Mouse (Mus musculus) stomach, embryonic 14.5 days (tissue): ENCODE data around the gene Bbs5. TPM values are rescaled to one million over a fixed set of nuclear protein-coding genes. Genes with fewer than 3 reads are reported as not detected.
"Not testable (repeated sequence)": the region's sequence is repeated elsewhere in the genome, so short reads cannot be mapped to it uniquely, and the experiment has no call there.

Source experiments
- ATAC-seq: fragments of 200-750 bp; cut with Nextera tagmentation; 2 replicates; pipeline ENCODE4 v1.8.0; 2017; ENCODE audit warnings: low read depth, moderate TSS enrichment; ENCODE audit not compliant: insufficient number of reproducible peaks, insufficient read depth, low FRiP score
- H3K27ac ChIP-seq: fragments of 300-500 bp; sonication (generic); 2 replicates; pipeline ENCODE4 v1.5.1; 2014; ENCODE audit warnings: mild to moderate bottlenecking, low read length, moderate library complexity, mixed read lengths
- H3K27me3 ChIP-seq: fragments of 300-500 bp; sonication (generic); 2 replicates; pipeline ENCODE4 v1.6.1; 2014; ENCODE audit warnings: low read length, control low read depth, mixed read lengths; ENCODE audit not compliant: control insufficient read depth, insufficient read depth
- H3K36me3 ChIP-seq: fragments of 300-500 bp; sonication (generic); 2 replicates; pipeline ENCODE4 v1.6.1; 2014; ENCODE audit warnings: mild to moderate bottlenecking, control low read depth, low read length, moderate library complexity, mixed read lengths; ENCODE audit not compliant: control insufficient read depth, insufficient read depth
- H3K4me1 ChIP-seq: fragments of 300-500 bp; sonication (generic); 2 replicates; pipeline ENCODE4 v1.6.1; 2014; ENCODE audit warnings: low read length, control low read depth, mixed read lengths; ENCODE audit not compliant: control insufficient read depth, insufficient read depth
- H3K4me2 ChIP-seq: fragments of 300-500 bp; sonication (generic); replicated peaks from 2 replicates; pipeline ENCODE4 v1.6.1; 2014; ENCODE audit warnings: low read depth, low read length, control low read depth
- H3K4me3 ChIP-seq: fragments of 300-500 bp; sonication (generic); 2 replicates; pipeline ENCODE4 v1.5.1; 2014; ENCODE audit warnings: low read depth, low read length, control low read depth
- H3K9ac ChIP-seq: fragments of 300-500 bp; sonication (generic); replicated peaks from 2 replicates; pipeline ENCODE4 v1.6.1; 2014; ENCODE audit warnings: low read depth, mild to moderate bottlenecking, control low read depth, low read length, moderate library complexity, mixed read lengths
- H3K9me3 ChIP-seq: fragments of 300-500 bp; sonication (generic); 2 replicates; pipeline ENCODE4 v1.6.1; 2016; ENCODE audit warnings: low read depth, low read length, control low read depth; ENCODE audit not compliant: control insufficient read depth
- WGBS: fragments of 180-500 bp; shearing (Covaris S2); extraction: QIAGEN DNeasy Blood & Tissue Kit; methylation state at CpG from one replicate; pipeline ENCODE4 v1.1.7; 2014; 5-methylcytosine and 5-hydroxymethylcytosine counted together
- polyA plus RNA-seq: library from polyadenylated mRNA; unstranded; fragments of >200 nt; fragmentation: Nextera tagmentation; extraction: Ambion mirVana; gene quantifications from 2 replicates; pipeline ENCODE4 v1.2.1, GENCODE M21; 2014

The Bbs5 gene
- polyA plus RNA-seq, 1 experiment from 2014 or later = 16.3 TPM

DNA sequence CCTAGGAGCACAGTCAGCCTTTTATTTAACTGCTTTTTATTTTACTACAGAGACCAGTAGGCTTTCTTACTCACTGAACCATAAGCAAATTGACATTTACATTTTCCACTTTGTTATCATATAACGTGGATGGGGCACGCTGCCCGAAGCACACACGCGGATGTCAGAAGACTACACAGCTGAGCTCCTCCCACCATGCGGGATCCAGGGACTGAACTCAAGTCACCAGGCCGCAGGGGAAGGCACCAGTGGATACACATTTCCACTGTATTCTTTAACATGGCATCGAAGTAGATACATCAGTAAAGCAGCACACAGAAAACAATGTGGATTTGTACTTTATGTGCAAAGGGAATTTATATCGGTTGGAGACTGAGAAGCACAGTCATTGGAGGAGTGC lies 28.3 kb downstream of the Bbs5 start:
- Histone ChIP-seq H3K27ac (no peak overlapping the region), H3K4me3 (no peak overlapping the region), H3K27me3 (no peaks in the 10 kb centered on the region), H3K36me3 (no peaks in the 10 kb centered on the region), H3K4me1 (no peaks in the 10 kb centered on the region), H3K4me2 (no peak overlapping the region), H3K9ac (no peak overlapping the region), H3K9me3 (no peaks in the 10 kb centered on the region)
- ATAC-seq = no peak
- WGBS = 89% methylated on average over 9 of the region's 9 CpGs

DNA sequence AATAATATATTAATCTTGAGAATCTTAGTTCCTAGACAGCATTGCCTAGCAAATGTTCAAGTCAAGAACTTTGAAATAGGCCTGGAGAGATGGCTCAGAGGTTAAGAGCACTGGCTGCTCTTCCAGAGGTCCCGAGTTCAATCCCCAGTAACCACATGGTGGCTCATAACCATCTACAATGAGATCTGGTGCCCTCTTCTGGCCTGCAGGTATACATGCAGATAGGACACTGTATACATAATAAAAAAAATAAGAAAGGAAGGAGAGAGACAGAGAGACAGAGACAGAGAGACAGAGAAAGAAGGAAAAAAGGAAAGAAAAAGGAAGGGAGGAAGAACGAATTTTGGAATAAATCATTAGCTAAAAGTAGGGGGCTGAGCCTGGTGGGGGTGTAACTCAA lies 29.7 kb downstream of the Bbs5 start:
- ATAC-seq = no peak
- Histone ChIP-seq H3K27ac (no peak overlapping the region), H3K9me3 (no peaks in the 10 kb centered on the region), H3K4me3 (no peak overlapping the region), H3K4me2 (no peak overlapping the region), H3K36me3 (no peaks in the 10 kb centered on the region), H3K9ac (no peak overlapping the region), H3K27me3 (no peaks in the 10 kb centered on the region), H3K4me1 (no peaks in the 10 kb centered on the region)
- WGBS = 51% methylated on average over 2 of the region's 2 CpGs

DNA sequence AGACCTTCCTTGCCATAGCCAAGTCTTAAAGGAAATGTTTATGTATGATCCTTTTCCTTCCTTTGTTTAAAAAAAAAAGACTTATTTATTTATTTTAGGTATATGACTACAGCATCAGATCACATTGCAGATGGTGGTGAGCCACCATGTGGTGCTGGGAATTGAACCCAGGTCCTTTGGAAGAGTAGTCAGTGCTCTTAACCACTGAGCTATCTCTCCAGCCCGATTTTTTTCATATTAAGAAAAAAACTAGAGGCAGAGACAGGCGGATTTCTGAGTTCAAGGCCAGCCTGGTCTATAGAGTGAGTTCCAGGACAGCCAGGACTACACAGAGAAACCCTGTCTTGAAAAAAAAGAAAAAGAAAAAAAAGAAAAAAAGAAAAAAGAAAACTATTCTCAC lies 30.2 kb downstream of the Bbs5 start:
- not testable (repeated sequence) for ATAC-seq, H3K36me3 ChIP-seq, H3K4me3 ChIP-seq, H3K4me1 ChIP-seq, H3K27ac ChIP-seq, H3K9ac ChIP-seq, H3K4me2 ChIP-seq, H3K27me3 ChIP-seq, H3K9me3 ChIP-seq
- WGBS = 73% methylated on average over 2 of the region's 2 CpGs

DNA sequence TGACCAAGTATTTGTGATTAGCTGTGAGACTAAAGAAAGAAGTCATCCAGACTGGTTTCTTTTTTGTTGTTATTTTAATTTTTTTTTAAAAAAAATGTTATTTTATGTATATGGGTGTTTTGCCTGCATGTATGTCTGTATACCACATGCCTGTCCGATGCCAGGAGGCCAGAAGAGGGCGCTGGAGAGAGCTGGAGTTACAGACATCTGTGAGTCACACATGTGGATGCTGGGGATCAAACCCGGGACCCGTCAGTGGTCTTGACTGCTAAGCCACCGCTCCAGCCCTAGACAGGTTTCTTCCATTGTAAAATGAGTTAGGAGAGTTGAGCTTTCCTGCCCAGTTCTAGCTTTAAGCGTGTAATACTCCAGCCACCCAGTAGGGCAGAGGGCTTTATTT lies 33.0 kb downstream of the Bbs5 start:
- Histone ChIP-seq H3K4me2 (no peak overlapping the region), H3K9ac (no peak overlapping the region), H3K9me3 (no peaks in the 10 kb centered on the region), H3K4me1 (no peaks in the 10 kb centered on the region), H3K4me3 (no peak overlapping the region), H3K36me3 (no peaks in the 10 kb centered on the region), H3K27me3 (no peaks in the 10 kb centered on the region), H3K27ac (no peak overlapping the region)
- WGBS = 62% methylated on average over 6 of the region's 6 CpGs
- no peak for ATAC-seq

DNA sequence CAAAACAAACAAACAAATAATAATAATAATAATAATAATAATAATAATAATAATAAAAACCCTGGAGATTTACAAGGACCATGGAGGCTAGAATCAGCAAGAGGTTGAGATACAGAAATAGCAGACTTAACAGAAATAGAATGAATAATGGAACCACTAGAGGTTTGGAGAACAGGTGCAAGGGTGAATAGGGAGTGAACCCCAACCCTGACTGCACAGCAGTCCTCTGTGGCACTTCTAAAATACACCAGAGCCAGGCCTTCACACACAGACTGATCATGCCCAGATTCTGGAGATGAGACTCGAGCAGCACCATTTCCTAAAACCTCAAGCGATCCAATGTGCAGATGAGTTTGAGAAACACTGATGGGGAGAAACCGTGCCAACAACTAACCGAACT lies 35.0 kb downstream of the Bbs5 start:
- no peak overlapping the region for H3K27ac ChIP-seq
- H3K36me3 ChIP-seq = no peaks in the 10 kb centered on the region; the same call in 1 of the 2 replicates
- ATAC-seq = no peak
- H3K27me3 ChIP-seq = no peaks in the 10 kb centered on the region
- H3K4me2 ChIP-seq = no peak overlapping the region
- H3K9me3 ChIP-seq = no peaks in the 10 kb centered on the region
- 92% methylated on average over 4 of the region's 4 CpGs for WGBS
- no peak overlapping the region for H3K9ac ChIP-seq
- H3K4me3 ChIP-seq = no peak overlapping the region
- no peaks in the 10 kb centered on the region for H3K4me1 ChIP-seq

DNA sequence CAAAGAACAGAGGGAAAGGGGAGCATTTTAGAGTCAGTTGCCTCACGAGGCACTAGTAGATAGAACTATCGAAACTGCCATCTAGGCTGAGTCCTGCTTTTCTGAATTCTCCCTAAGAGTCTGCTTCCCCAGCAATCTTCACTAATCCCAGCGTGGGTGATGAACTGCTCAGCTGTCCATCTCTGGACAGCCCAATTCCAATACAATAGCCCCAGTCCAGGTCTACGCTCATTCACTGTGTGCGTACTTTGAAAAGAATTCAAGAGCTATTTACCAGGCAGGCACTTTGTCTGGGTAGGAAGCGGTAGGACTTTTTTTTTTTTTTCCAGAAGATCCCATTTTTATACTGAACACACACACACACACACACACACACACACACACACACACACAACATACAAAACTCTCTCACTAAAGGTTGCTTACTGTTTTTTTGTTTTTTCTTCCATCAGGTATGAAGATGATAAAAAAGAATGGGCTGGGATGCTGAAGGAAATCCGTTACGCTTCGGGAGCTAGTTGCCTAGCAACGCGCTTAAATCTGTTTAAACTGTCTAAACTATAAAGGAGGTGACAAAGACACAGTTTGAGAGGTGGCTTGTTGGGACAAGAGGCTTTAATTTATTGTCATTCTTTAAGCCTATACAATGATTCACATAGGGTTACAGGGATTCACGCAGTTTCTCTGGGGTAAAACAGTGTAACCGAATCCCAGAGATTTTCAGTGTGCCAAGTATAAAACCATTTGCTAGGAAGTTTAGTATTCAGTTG lies 36.2 kb downstream of the Bbs5 start:
- H3K27ac ChIP-seq = no peak overlapping the region
- 84% methylated on average over 13 of the region's 13 CpGs for WGBS
- H3K4me3 ChIP-seq = no peak overlapping the region
- H3K9me3 ChIP-seq = no peaks in the 10 kb centered on the region
- no peak for ATAC-seq
- H3K36me3 ChIP-seq = peaks cover 2% of the 10 kb centered on the region; the same call in 1 of the 2 replicates
- H3K4me1 ChIP-seq = no peaks in the 10 kb centered on the region
- H3K4me2 ChIP-seq = no peak overlapping the region
- no peak overlapping the region for H3K9ac ChIP-seq
- no peaks in the 10 kb centered on the region for H3K27me3 ChIP-seq

DNA sequence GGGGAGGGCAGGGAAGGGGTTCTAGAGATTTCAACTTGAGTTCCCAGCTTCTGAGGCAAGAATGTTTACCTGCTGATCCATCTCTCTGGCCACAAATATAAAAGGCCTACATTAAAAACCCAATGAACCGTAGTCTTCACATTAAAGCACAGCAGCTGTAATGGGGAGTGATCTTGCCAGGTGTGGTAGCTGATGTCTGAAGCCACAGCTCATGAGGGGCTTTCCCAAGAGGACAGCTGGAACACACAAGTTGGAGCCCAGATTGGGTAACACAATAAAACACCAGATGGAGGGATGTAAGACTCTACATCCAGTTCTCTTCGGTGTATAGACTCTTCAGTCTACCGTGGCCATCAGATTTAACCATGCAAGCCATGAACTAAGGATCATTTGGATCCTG lies 37.5 kb downstream of the Bbs5 start:
- H3K4me3 ChIP-seq = no peak overlapping the region
- no peaks in the 10 kb centered on the region for H3K4me1 ChIP-seq
- H3K9me3 ChIP-seq = no peaks in the 10 kb centered on the region
- H3K9ac ChIP-seq = no peak overlapping the region
- WGBS = 92% methylated on average over 3 of the region's 3 CpGs
- ATAC-seq = no peak
- H3K27me3 ChIP-seq = no peaks in the 10 kb centered on the region
- H3K36me3 ChIP-seq = peaks cover 2% of the 10 kb centered on the region; the same call in 1 of the 2 replicates
- H3K4me2 ChIP-seq = no peak overlapping the region
- H3K27ac ChIP-seq = no peak overlapping the region

DNA sequence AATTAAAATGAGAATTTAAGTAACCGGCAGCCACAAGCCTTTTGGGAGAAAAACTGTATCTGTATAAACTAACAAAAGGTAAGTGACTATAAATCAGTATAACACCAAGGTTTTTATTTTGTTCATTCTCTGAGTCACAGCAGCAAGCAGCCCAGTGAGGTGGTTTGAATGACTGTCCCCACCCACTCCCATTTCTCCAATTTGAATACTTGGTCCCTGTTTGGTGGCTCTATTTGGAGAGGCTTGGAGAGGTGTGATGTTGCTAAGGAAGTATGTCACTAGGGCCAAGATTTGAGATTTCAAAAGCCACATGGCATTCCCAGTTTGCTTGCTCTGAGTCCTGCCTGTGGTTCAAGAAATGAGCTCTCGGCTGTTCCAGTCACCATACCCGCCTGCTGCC lies 43.2 kb downstream of the Bbs5 start:
- WGBS = 88% methylated on average over 3 of the region's 3 CpGs
- no peak overlapping the region for H3K4me2 ChIP-seq
- peaks cover 14% of the 10 kb centered on the region for H3K36me3 ChIP-seq
- no peak overlapping the region for H3K4me3 ChIP-seq
- no peaks in the 10 kb centered on the region for H3K4me1 ChIP-seq
- ATAC-seq = no peak
- no peak overlapping the region for H3K9ac ChIP-seq
- no peaks in the 10 kb centered on the region for H3K9me3 ChIP-seq
- no peaks in the 10 kb centered on the region for H3K27me3 ChIP-seq
- H3K27ac ChIP-seq = no peak overlapping the region

DNA sequence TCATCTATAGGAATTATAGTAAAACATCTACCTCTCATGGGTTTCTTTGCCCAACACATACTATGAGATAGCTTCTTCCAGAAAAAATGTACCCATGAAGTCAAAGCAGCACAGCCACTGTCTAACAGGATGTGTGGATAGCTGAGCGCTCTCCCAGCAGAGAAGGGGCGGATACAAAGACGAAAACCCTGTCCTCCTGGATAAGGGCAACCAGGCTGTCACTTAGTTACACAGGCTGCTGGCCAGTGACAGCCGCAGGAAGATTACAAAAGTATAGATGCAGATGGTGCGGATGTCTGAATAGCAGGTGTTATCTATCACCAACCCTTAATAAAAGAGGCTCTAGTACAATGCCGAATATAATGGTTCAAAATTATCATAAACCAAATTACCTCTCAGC lies 43.9 kb downstream of the Bbs5 start:
- Histone ChIP-seq H3K4me2 (no peak overlapping the region), H3K36me3 (peaks cover 14% of the 10 kb centered on the region), H3K27ac (no peak overlapping the region), H3K9ac (no peak overlapping the region), H3K27me3 (no peaks in the 10 kb centered on the region), H3K4me3 (no peak overlapping the region), H3K4me1 (no peaks in the 10 kb centered on the region), H3K9me3 (no peaks in the 10 kb centered on the region)
- no peak for ATAC-seq
- WGBS = 87% methylated on average over 6 of the region's 6 CpGs
